Mouse (Mus musculus): ENCODE measurements around the gene Srp9.

DNA sequence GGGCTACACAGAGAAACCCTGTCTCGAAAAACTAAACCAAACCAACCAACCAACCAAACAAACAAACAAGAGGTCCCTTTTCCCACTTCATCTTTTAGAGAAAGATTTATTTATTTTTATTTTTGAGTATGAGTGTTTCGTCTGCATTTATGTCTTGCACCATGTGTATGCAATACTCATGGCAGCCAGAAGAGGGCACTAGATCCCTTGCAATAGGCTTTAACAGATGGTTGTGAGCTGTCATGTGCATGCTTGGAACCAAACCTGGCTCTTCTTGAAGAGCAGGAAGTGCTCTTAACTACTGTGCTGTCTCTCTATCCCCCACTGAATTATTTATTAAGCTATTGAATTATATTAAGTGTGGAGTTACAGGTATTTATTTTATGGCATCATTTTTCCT, 25.4 kb downstream of the Srp9 start:
- TF ChIP-seq POLR2A (IDR thresholded peaks at IDR 0.05; ENCODE audit: low read depth, low read length) (no peak), CTCF (IDR thresholded peaks at IDR 0.05; ENCODE audit: extremely low read depth, insufficient read depth, insufficient read length, insufficient replicate concordance) (no peak)

Data from spleen, adult 2 months (tissue).